Mouse (Mus musculus) bone marrow macrophage, adult 2 months (primary cell): Measurements from ENCODE around the gene Gm20388. TPM values are rescaled to one million over a fixed set of nuclear protein-coding genes. Genes with fewer than 3 reads are reported as not detected.

ENCODE experiments used
- H3K27ac ChIP-seq: 2 replicates; pipeline ENCODE4 v1.5.1; 2012; ENCODE audit warnings: low read depth, low read length; ENCODE audit not compliant: insufficient read depth
- H3K4me1 ChIP-seq: 2 replicates; pipeline ENCODE4 v1.6.1; 2012; ENCODE audit warnings: low read length; ENCODE audit not compliant: control insufficient read depth, insufficient read depth
- H3K4me3 ChIP-seq: 2 replicates; pipeline ENCODE4 v1.5.1; 2012; ENCODE audit warnings: mild to moderate bottlenecking, low read length, moderate library complexity; ENCODE audit not compliant: insufficient read depth
- CTCF ChIP-seq: IDR thresholded peaks from 2 replicates; pipeline ENCODE4 v1.5.1; 2012; ENCODE audit warnings: low read depth, mild to moderate bottlenecking, low read length, moderate library complexity
- POLR2A ChIP-seq: IDR thresholded peaks from 2 replicates; pipeline ENCODE4 v1.6.1; 2012; ENCODE audit warnings: mild to moderate bottlenecking, low read depth, low read length, borderline replicate concordance
- polyA plus RNA-seq: library from polyadenylated mRNA; stranded (reverse); fragments of >200 nt; gene quantifications from 2 replicates; pipeline ENCODE4 v1.2.4, GENCODE M21; 2012; ENCODE audit not compliant: missing spikeins, insufficient read depth, insufficient read length

Gm20388 gene
- polyA plus RNA-seq, 1 experiment = 32.7 TPM

DNA sequence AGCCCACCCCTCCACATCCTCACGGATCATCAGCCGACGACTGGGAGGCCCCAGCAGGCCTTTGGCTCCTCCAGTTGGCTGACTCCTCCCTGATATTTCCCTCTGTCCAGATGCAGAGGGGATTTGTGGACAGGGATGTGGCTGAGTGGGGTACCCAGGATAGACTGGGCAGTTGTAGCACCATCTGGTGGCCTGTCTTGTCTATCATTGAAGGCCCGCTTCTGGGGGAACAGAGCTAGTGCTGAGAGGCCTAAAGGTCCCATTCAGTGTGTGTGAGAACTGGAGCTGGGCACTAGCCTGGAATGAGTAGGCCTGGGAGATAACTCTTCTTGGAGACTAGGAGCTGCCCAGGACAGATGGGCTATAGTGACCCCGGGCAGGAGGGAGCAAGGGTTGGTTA is 3321.1 kb downstream of the Gm20388 start:
- TF ChIP-seq POLR2A = no peak
- no peak for TF ChIP-seq CTCF
- no peaks in the 10 kb centered on the region for H3K4me1 ChIP-seq
- H3K27ac ChIP-seq = no peak overlapping the region
- no peak overlapping the region for H3K4me3 ChIP-seq

GRCm38 (mm10) chr8:123232553-123232952 is 3321.9 kb downstream of the Gm20388 start:
- H3K27ac ChIP-seq = no peak overlapping the region
- no peak overlapping the region for H3K4me3 ChIP-seq
- no peak for TF ChIP-seq POLR2A
- TF ChIP-seq CTCF = no peak
- no peaks in the 10 kb centered on the region for H3K4me1 ChIP-seq

GRCm38 (mm10) chr8:123233300-123233699 is 3322.7 kb downstream of the Gm20388 start:
- no peaks in the 10 kb centered on the region for H3K4me1 ChIP-seq
- H3K4me3 ChIP-seq = no peak overlapping the region
- TF ChIP-seq POLR2A (no peak), CTCF (no peak)
- no peak overlapping the region for H3K27ac ChIP-seq

- Histone ChIP-seq H3K27ac (no peak overlapping the region), H3K4me1 (no peaks in the 10 kb centered on the region), H3K4me3 (no peak overlapping the region)
- TF ChIP-seq POLR2A (no peak), CTCF (no peak)
Measured at GRCm38 (mm10) chr8:123233760-123234159, 3323.1 kb downstream of the Gm20388 start.

- Histone ChIP-seq H3K4me3 (peak overlapping the region; percentile 76), H3K4me1 (no peaks in the 10 kb centered on the region), H3K27ac (no peak overlapping the region)
- TF ChIP-seq POLR2A = no peak
- TF ChIP-seq CTCF = no peak
Measured at GRCm38 (mm10) chr8:123234918-123235519, 3324.4 kb downstream of the Gm20388 start.

- Histone ChIP-seq H3K27ac (no peak within 1 kb of the TSS), H3K4me1 (no peaks in the 10 kb centered on the region), H3K4me3 (peak within 1 kb of the TSS; percentile 76)
- TF ChIP-seq CTCF = no peak
- no peak for TF ChIP-seq POLR2A
Measured at GRCm38 (mm10) chr8:123235520-123236497, 3325.2 kb downstream of the Gm20388 start, which contains the start of gene Spata2l. Gene Spata2l, minus strand, starts transcription at chr8:123236233.

DNA sequence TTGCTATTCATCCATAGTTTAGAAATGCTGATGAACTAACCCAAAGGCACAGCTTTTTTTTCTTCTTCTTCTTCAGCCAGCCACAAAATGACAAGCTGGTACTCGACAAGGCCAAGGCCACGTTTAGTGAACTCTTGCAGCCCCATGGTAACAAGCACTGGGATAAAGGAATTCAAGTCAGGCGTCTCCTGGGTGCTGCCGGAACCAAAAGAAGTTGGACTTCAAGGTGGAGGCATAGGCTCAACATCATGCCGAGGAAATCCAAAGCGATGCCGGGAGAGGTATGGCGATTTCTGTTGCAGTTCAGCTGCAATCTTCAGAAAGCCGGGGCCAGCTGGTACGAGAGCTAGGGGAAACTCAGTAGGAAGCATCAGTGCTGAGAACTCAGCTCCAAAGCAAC is 3328.8 kb downstream of the Gm20388 start:
- TF ChIP-seq POLR2A = no peak
- no peak for TF ChIP-seq CTCF
- Histone ChIP-seq H3K4me1 (no peaks in the 10 kb centered on the region), H3K27ac (no peak overlapping the region), H3K4me3 (no peak overlapping the region)

- Histone ChIP-seq H3K4me1 (no peaks in the 10 kb centered on the region), H3K27ac (no peak overlapping the region), H3K4me3 (no peak overlapping the region)
- no peak for TF ChIP-seq CTCF
- no peak for TF ChIP-seq POLR2A
Measured at GRCm38 (mm10) chr8:123242107-123242923, 3331.7 kb downstream of the Gm20388 start.

GRCm38 (mm10) chr8:123243053-123243452 is 3332.4 kb downstream of the Gm20388 start:
- TF ChIP-seq CTCF (0 out of 2 replicates have a peak, but pooled peaks have one; percentile 10), POLR2A (no peak)
- H3K27ac ChIP-seq = no peak overlapping the region
- H3K4me3 ChIP-seq = no peak overlapping the region
- H3K4me1 ChIP-seq = peaks cover 3% of the 10 kb centered on the region
